Mouse (Mus musculus): ENCODE measurements at regions not wholly inside any gene's neighbourhood (a gene's known extent, or its start where the extent isn't known, plus 50 kb on each side); places are given as distances from the start of the nearest gene placed in this dataset.

- H3K27me3 ChIP-seq, result no peaks in the 10 kb centered on the region
- DNase-seq (ENCODE audit: low read depth, low spot score) (no peak), ATAC-seq (no peak)
- CTCF ChIA-PET, result no interaction called here
- in situ Hi-C loops (cut with MboI; ENCODE audit: low pct_unique_long_range_greater_than_20kb), result no loop called here
- no peak for TF ChIP-seq CTCF (IDR thresholded peaks at IDR 0.05)
- POLR2A ChIA-PET, result no interaction called here
Measured at GRCm38 (mm10) chr13:85570886-85571527, 282.1 kb upstream of the Rasa1 start.

- CTCF ChIA-PET, result no interaction called here
- DNase-seq (ENCODE audit: low read depth, low spot score) (no peak), ATAC-seq (no peak)
- POLR2A ChIA-PET, result no interaction called here
- in situ Hi-C loops (cut with MboI; ENCODE audit: low pct_unique_long_range_greater_than_20kb), result no loop called here
- H3K27me3 ChIP-seq, result no peaks in the 10 kb centered on the region
- TF ChIP-seq CTCF (IDR thresholded peaks at IDR 0.05), result no peak
Measured at GRCm38 (mm10) chr13:85557821-85558220, 268.9 kb upstream of the Rasa1 start.

GRCm38 (mm10) chr13:85556101-85556853 is 267.3 kb upstream of the Rasa1 start:
- ATAC-seq (peak; percentile 51), DNase-seq (ENCODE audit: low read depth, low spot score) (peak; percentile 4)
- no peaks in the 10 kb centered on the region for H3K27me3 ChIP-seq
- in situ Hi-C loops (cut with MboI; ENCODE audit: low pct_unique_long_range_greater_than_20kb), result no loop called here
- POLR2A ChIA-PET, result no interaction called here
- TF ChIP-seq CTCF (IDR thresholded peaks at IDR 0.05), result peak; percentile 60
- CTCF ChIA-PET, result interaction anchor here (1.4 kb wide), 1 partner anchor 9 kb away, joined by 4 read pairs; no protein-coding TSS in a partner anchor

- no peak for ATAC-seq
- H3K27me3 ChIP-seq, result no peaks in the 10 kb centered on the region
- ChIA-PET POLR2A (no interaction called here), CTCF (no interaction called here)
- DNase-seq (ENCODE audit: low read depth, low spot score), result no peak
- TF ChIP-seq CTCF (IDR thresholded peaks at IDR 0.05), result no peak
- in situ Hi-C loops (cut with MboI; ENCODE audit: low pct_unique_long_range_greater_than_20kb), result no loop called here
Measured at GRCm38 (mm10) chr13:85553072-85553471, 264.1 kb upstream of the Rasa1 start.

- ATAC-seq (no peak), DNase-seq (ENCODE audit: low read depth, low spot score) (no peak)
- in situ Hi-C loops (cut with MboI; ENCODE audit: low pct_unique_long_range_greater_than_20kb), result no loop called here
- POLR2A ChIA-PET, result no interaction called here
- CTCF ChIA-PET, result no interaction called here
- H3K27me3 ChIP-seq, result no peaks in the 10 kb centered on the region
- TF ChIP-seq CTCF (IDR thresholded peaks at IDR 0.05), result peak; percentile 11
Measured at GRCm38 (mm10) chr13:85509671-85510070, 220.7 kb upstream of the Rasa1 start.

GRCm38 (mm10) chr13:85508552-85508951 is 219.6 kb upstream of the Rasa1 start:
- in situ Hi-C loops (cut with MboI; ENCODE audit: low pct_unique_long_range_greater_than_20kb), result no loop called here
- CTCF ChIA-PET, result no interaction called here
- TF ChIP-seq CTCF (IDR thresholded peaks at IDR 0.05), result no peak
- no peak for ATAC-seq
- DNase-seq (ENCODE audit: low read depth, low spot score), result no peak
- H3K27me3 ChIP-seq, result no peaks in the 10 kb centered on the region
- POLR2A ChIA-PET, result no interaction called here

- H3K27me3 ChIP-seq, result no peaks in the 10 kb centered on the region
- no peak for TF ChIP-seq CTCF (IDR thresholded peaks at IDR 0.05)
- CTCF ChIA-PET, result interaction anchor here (1.1 kb wide), 1 partner anchor 11 kb away, joined by 3 read pairs; no protein-coding TSS in a partner anchor
- in situ Hi-C loops (cut with MboI; ENCODE audit: low pct_unique_long_range_greater_than_20kb), result no loop called here
- ATAC-seq (peak; percentile 8), DNase-seq (ENCODE audit: low read depth, low spot score) (no peak)
- POLR2A ChIA-PET, result no interaction called here
Measured at GRCm38 (mm10) chr13:85507374-85508101, 218.6 kb upstream of the Rasa1 start.

- CTCF ChIA-PET, result interaction anchor here (1.1 kb wide), 1 partner anchor 10 kb away, joined by 3 read pairs; no protein-coding TSS in a partner anchor
- no peak for DNase-seq (ENCODE audit: low read depth, low spot score)
- POLR2A ChIA-PET, result no interaction called here
- no peak for TF ChIP-seq CTCF (IDR thresholded peaks at IDR 0.05)
- no peak for ATAC-seq
- in situ Hi-C loops (cut with MboI; ENCODE audit: low pct_unique_long_range_greater_than_20kb), result no loop called here
- H3K27me3 ChIP-seq, result no peaks in the 10 kb centered on the region
Measured at GRCm38 (mm10) chr13:85506875-85507274, 217.9 kb upstream of the Rasa1 start.

GRCm38 (mm10) chr13:85506030-85506429 is 217.1 kb upstream of the Rasa1 start:
- POLR2A ChIA-PET, result no interaction called here
- ATAC-seq, result no peak
- no peak for TF ChIP-seq CTCF (IDR thresholded peaks at IDR 0.05)
- in situ Hi-C loops (cut with MboI; ENCODE audit: low pct_unique_long_range_greater_than_20kb), result no loop called here
- DNase-seq (ENCODE audit: low read depth, low spot score), result no peak
- no peaks in the 10 kb centered on the region for H3K27me3 ChIP-seq
- CTCF ChIA-PET, result no interaction called here

GRCm38 (mm10) chr13:85505046-85505445 is 216.1 kb upstream of the Rasa1 start:
- TF ChIP-seq CTCF (IDR thresholded peaks at IDR 0.05), result no peak
- ATAC-seq (no peak), DNase-seq (ENCODE audit: low read depth, low spot score) (no peak)
- ChIA-PET CTCF (no interaction called here), POLR2A (no interaction called here)
- in situ Hi-C loops (cut with MboI; ENCODE audit: low pct_unique_long_range_greater_than_20kb), result no loop called here
- H3K27me3 ChIP-seq, result no peaks in the 10 kb centered on the region

- DNase-seq (ENCODE audit: low read depth, low spot score) (no peak), ATAC-seq (no peak)
- no peak for TF ChIP-seq CTCF (IDR thresholded peaks at IDR 0.05)
- no peaks in the 10 kb centered on the region for H3K27me3 ChIP-seq
- in situ Hi-C loops (cut with MboI; ENCODE audit: low pct_unique_long_range_greater_than_20kb), result no loop called here
- ChIA-PET CTCF (interaction anchor here (0.8 kb wide), 1 partner anchor 10 kb away, joined by 3 read pairs; no protein-coding TSS in a partner anchor), POLR2A (no interaction called here)
Measured at GRCm38 (mm10) chr13:85504001-85504400, 215.1 kb upstream of the Rasa1 start.
